Mouse (Mus musculus) forebrain, embryonic 14.5 days (tissue): ENCODE measurements around the gene Ccnt1. TPM values are rescaled to one million over a fixed set of nuclear protein-coding genes. Genes with fewer than 3 reads are reported as not detected.
"Not testable (repeated sequence)": the region's sequence is repeated elsewhere in the genome, so short reads cannot be mapped to it uniquely, and the experiment has no call there.

ENCODE experiments used
- ATAC-seq: fragments of 200-750 bp; cut with Nextera tagmentation; 2 replicates; pipeline ENCODE4 v1.8.0; 2017; ENCODE audit warnings: mild to moderate bottlenecking, moderate library complexity
- DNase-seq: peaks from one replicate; pipeline ENCODE4 v3.0.0-alpha.2; 2015; ENCODE audit warnings: low spot score
- H3K27ac ChIP-seq: fragments of 300-500 bp; sonication (generic); 2 replicates; pipeline ENCODE4 v1.5.1; 2014; ENCODE audit warnings: low read depth, mild to moderate bottlenecking, control low read depth, low read length, moderate library complexity
- H3K27me3 ChIP-seq: fragments of 300-500 bp; sonication (generic); replicated peaks from 2 replicates; pipeline ENCODE4 v1.6.1; 2014; ENCODE audit warnings: low read length, control low read depth, mixed read lengths; ENCODE audit not compliant: control insufficient read depth, insufficient read depth
- H3K36me3 ChIP-seq: fragments of 300-500 bp; sonication (generic); 2 replicates; pipeline ENCODE4 v1.6.1; 2014; ENCODE audit warnings: low read length, control low read depth; ENCODE audit not compliant: control insufficient read depth, insufficient read depth
- H3K4me1 ChIP-seq: fragments of 300-500 bp; sonication (generic); 2 replicates; pipeline ENCODE4 v1.6.1; 2014; ENCODE audit warnings: antibody characterized with exemption, low read length, control low read depth; ENCODE audit not compliant: control insufficient read depth, insufficient read depth
- H3K4me2 ChIP-seq: fragments of 300-500 bp; sonication (generic); 2 replicates; pipeline ENCODE4 v1.6.1; 2014; ENCODE audit warnings: mild to moderate bottlenecking, control low read depth, low read length
- H3K4me3 ChIP-seq: fragments of 300-500 bp; sonication (generic); 2 replicates; pipeline ENCODE4 v1.5.1; 2014; ENCODE audit warnings: low read depth, low read length, control low read depth
- H3K9ac ChIP-seq: fragments of 300-500 bp; sonication (generic); 2 replicates; pipeline ENCODE4 v1.6.1; 2014; ENCODE audit warnings: mild to moderate bottlenecking, low read length, control low read depth, moderate library complexity
- H3K9me3 ChIP-seq: fragments of 300-500 bp; sonication (generic); replicated peaks from 2 replicates; pipeline ENCODE4 v1.6.1; 2016; ENCODE audit warnings: low read length, control low read depth, mixed read lengths; ENCODE audit not compliant: control insufficient read depth
- WGBS: fragments of 180-500 bp; shearing (Covaris S2); extraction: QIAGEN DNeasy Blood & Tissue Kit; methylation state at CpG from one replicate; pipeline ENCODE4 v1.1.7; 2014; 5-methylcytosine and 5-hydroxymethylcytosine counted together
- polyA plus RNA-seq: library from polyadenylated mRNA; unstranded; fragments of >200 nt; fragmentation: Nextera tagmentation; extraction: Ambion mirVana; gene quantifications from 2 replicates; pipeline ENCODE4 v1.2.1, GENCODE M21; 2014

Gene Ccnt1
- polyA plus RNA-seq, 1 experiment from 2014 or later: 51.3 TPM

GRCm38 (mm10) chr15:98527056-98527771 is 43.5 kb downstream of the Ccnt1 start:
- no peak overlapping the region for H3K4me2 ChIP-seq
- DNase-seq (no peak), ATAC-seq (no peak)
- H3K27me3 ChIP-seq: no peaks in the 10 kb centered on the region
- 97% methylated on average over 5 of the region's 5 CpGs for WGBS
- H3K36me3 ChIP-seq: peaks cover 94% of the 10 kb centered on the region
- no peak overlapping the region for H3K27ac ChIP-seq
- H3K9ac ChIP-seq: no peak overlapping the region
- peaks cover 4% of the 10 kb centered on the region; the same call in 1 of the 2 replicates for H3K4me1 ChIP-seq
- no peaks in the 10 kb centered on the region for H3K9me3 ChIP-seq
- no peak overlapping the region for H3K4me3 ChIP-seq

GRCm38 (mm10) chr15:98526057-98526456 is 44.7 kb downstream of the Ccnt1 start:
- DNase-seq: peak; percentile 30
- H3K4me3 ChIP-seq: no peak overlapping the region
- H3K27ac ChIP-seq: no peak overlapping the region
- ATAC-seq: no peak
- no peak overlapping the region for H3K9ac ChIP-seq
- H3K9me3 ChIP-seq: no peaks in the 10 kb centered on the region
- no peak overlapping the region for H3K4me2 ChIP-seq
- peaks cover 96% of the 10 kb centered on the region for H3K36me3 ChIP-seq
- H3K4me1 ChIP-seq: no peaks in the 10 kb centered on the region
- WGBS: 51% methylated on average over 5 of the region's 5 CpGs
- H3K27me3 ChIP-seq: no peaks in the 10 kb centered on the region

GRCm38 (mm10) chr15:98521245-98521644 is 49.5 kb downstream of the Ccnt1 start:
- ATAC-seq (no peak), DNase-seq (no peak)
- Histone ChIP-seq H3K4me3 (no peak overlapping the region), H3K27me3 (no peaks in the 10 kb centered on the region), H3K9ac (no peak overlapping the region), H3K9me3 (no peaks in the 10 kb centered on the region), H3K4me1 (no peaks in the 10 kb centered on the region), H3K36me3 (peaks cover 85% of the 10 kb centered on the region), H3K27ac (no peak overlapping the region), H3K4me2 (no peak overlapping the region)
- WGBS: 93% methylated on average over 3 of the region's 3 CpGs

GRCm38 (mm10) chr15:98517380-98518355 is 53.1 kb downstream of the Ccnt1 start:
- 69% methylated on average over 16 of the region's 16 CpGs for WGBS
- peak; percentile 55 for DNase-seq
- Histone ChIP-seq H3K4me2 (no peak overlapping the region), H3K27me3 (no peaks in the 10 kb centered on the region), H3K27ac (no peak overlapping the region), H3K4me1 (no peaks in the 10 kb centered on the region), H3K36me3 (peaks cover 52% of the 10 kb centered on the region), H3K9ac (no peak overlapping the region), H3K4me3 (no peak overlapping the region), H3K9me3 (no peaks in the 10 kb centered on the region)
- ATAC-seq: no peak

- DNase-seq, H3K27me3 ChIP-seq, H3K4me1 ChIP-seq, H3K9me3 ChIP-seq, H3K4me3 ChIP-seq, H3K9ac ChIP-seq, ATAC-seq, H3K4me2 ChIP-seq, H3K27ac ChIP-seq: not testable (repeated sequence)
- WGBS: 87% methylated on average over 2 of the region's 2 CpGs
- H3K36me3 ChIP-seq: peaks cover 23% of the 10 kb centered on the region
Observed at GRCm38 (mm10) chr15:98514845-98515244, 55.9 kb downstream of the Ccnt1 start.

GRCm38 (mm10) chr15:98514146-98514545 is 56.6 kb downstream of the Ccnt1 start:
- Histone ChIP-seq H3K4me2 (no peak overlapping the region), H3K9ac (no peak overlapping the region)
- ATAC-seq: no peak

GRCm38 (mm10) chr15:98513676-98514075 is 57.0 kb downstream of the Ccnt1 start:
- H3K9ac ChIP-seq, H3K4me1 ChIP-seq, H3K27me3 ChIP-seq, H3K4me3 ChIP-seq, H3K27ac ChIP-seq, H3K4me2 ChIP-seq, ATAC-seq, H3K9me3 ChIP-seq, DNase-seq: not testable (repeated sequence)
- WGBS: 67% methylated on average over 3 of the region's 3 CpGs
- H3K36me3 ChIP-seq: peaks cover 18% of the 10 kb centered on the region

More at GRCm38 (mm10) chr15:98514146-98514545, 56.6 kb downstream of the Ccnt1 start:
- Histone ChIP-seq H3K27me3 (no peaks in the 10 kb centered on the region), H3K36me3 (peaks cover 18% of the 10 kb centered on the region), H3K4me1 (no peaks in the 10 kb centered on the region), H3K9me3 (no peaks in the 10 kb centered on the region), H3K4me3 (no peak overlapping the region), H3K27ac (no peak overlapping the region)
- 82% methylated on average over 8 of the region's 8 CpGs for WGBS
- DNase-seq: no peak

GRCm38 (mm10) chr15:98512799-98513321 is 57.9 kb downstream of the Ccnt1 start:
- H3K36me3 ChIP-seq: peaks cover 10% of the 10 kb centered on the region
- no peak overlapping the region for H3K4me2 ChIP-seq
- no peak for DNase-seq
- H3K4me3 ChIP-seq: no peak overlapping the region
- ATAC-seq: no peak
- 72% methylated on average over 17 of the region's 17 CpGs for WGBS
- no peaks in the 10 kb centered on the region for H3K9me3 ChIP-seq
- H3K27ac ChIP-seq: no peak overlapping the region
- no peaks in the 10 kb centered on the region for H3K27me3 ChIP-seq
- H3K9ac ChIP-seq: no peak overlapping the region
- H3K4me1 ChIP-seq: no peaks in the 10 kb centered on the region
